Mouse (Mus musculus) hindbrain, embryonic 12.5 days (tissue): ENCODE results near the gene Spocd1. TPM values are rescaled to one million over a fixed set of nuclear protein-coding genes. Genes with fewer than 3 reads are reported as not detected.
A peak's percentile ranks its signal among the peaks of the same experiment; 100 is the strongest.

ENCODE experiments used
- ATAC-seq: fragments of 200-750 bp; cut with Nextera tagmentation; 2 replicates; pipeline ENCODE4 v1.8.0; 2017; ENCODE audit warnings: moderate TSS enrichment; ENCODE audit not compliant: low FRiP score
- H3K27ac ChIP-seq: fragments of 300-500 bp; sonication (generic); 2 replicates; pipeline ENCODE4 v1.5.1; 2016; ENCODE audit warnings: mild to moderate bottlenecking
- H3K27me3 ChIP-seq: fragments of 300-500 bp; sonication (generic); 2 replicates; pipeline ENCODE4 v1.6.1; 2016; ENCODE audit warnings: mild to moderate bottlenecking
- H3K36me3 ChIP-seq: fragments of 300-500 bp; sonication (generic); 2 replicates; pipeline ENCODE4 v1.6.1; 2016; ENCODE audit warnings: mild to moderate bottlenecking
- H3K4me1 ChIP-seq: fragments of 300-500 bp; sonication (generic); 2 replicates; pipeline ENCODE4 v1.6.1; 2016
- H3K4me2 ChIP-seq: fragments of 300-500 bp; sonication (generic); replicated peaks from 2 replicates; pipeline ENCODE4 v1.6.1; 2016; ENCODE audit warnings: mild to moderate bottlenecking
- H3K4me3 ChIP-seq: fragments of 300-500 bp; sonication (generic); 2 replicates; pipeline ENCODE4 v1.5.1; 2016; ENCODE audit warnings: mild to moderate bottlenecking
- H3K9ac ChIP-seq: fragments of 300-500 bp; sonication (generic); 2 replicates; pipeline ENCODE4 v1.6.1; 2016; ENCODE audit warnings: mild to moderate bottlenecking, moderate library complexity
- H3K9me3 ChIP-seq: fragments of 300-500 bp; sonication (generic); replicated peaks from 2 replicates; pipeline ENCODE4 v1.6.1; 2016; ENCODE audit warnings: mild to moderate bottlenecking
- WGBS: fragments of 180-500 bp; shearing (Covaris S2); methylation state at CpG from one replicate; pipeline ENCODE4 v1.1.7; 2016; 5-methylcytosine and 5-hydroxymethylcytosine counted together
- polyA plus RNA-seq: library from polyadenylated mRNA; unstranded; fragments of >200 nt; fragmentation: Nextera tagmentation; extraction: Ambion mirVana; gene quantifications from 2 replicates; pipeline ENCODE4 v1.2.1, GENCODE M21; 2016

Spocd1 gene
- polyA plus RNA-seq, 1 experiment from 2014 or later = 0.06 TPM

GRCm38 (mm10) chr4:129983764-129984420 is 54.8 kb downstream of the Spocd1 start:
- Histone ChIP-seq H3K27ac (peak overlapping the region; percentile 71), H3K4me3 (peak overlapping the region; percentile 78), H3K36me3 (no peaks in the 10 kb centered on the region), H3K9ac (peak overlapping the region; percentile 89), H3K27me3 (peaks cover 45% of the 10 kb centered on the region), H3K9me3 (no peaks in the 10 kb centered on the region), H3K4me2 (peak overlapping the region; percentile 91), H3K4me1 (peaks cover 62% of the 10 kb centered on the region)
- peak; percentile 25 for ATAC-seq
- WGBS = 5% methylated on average over 15 of the region's 15 CpGs

DNA sequence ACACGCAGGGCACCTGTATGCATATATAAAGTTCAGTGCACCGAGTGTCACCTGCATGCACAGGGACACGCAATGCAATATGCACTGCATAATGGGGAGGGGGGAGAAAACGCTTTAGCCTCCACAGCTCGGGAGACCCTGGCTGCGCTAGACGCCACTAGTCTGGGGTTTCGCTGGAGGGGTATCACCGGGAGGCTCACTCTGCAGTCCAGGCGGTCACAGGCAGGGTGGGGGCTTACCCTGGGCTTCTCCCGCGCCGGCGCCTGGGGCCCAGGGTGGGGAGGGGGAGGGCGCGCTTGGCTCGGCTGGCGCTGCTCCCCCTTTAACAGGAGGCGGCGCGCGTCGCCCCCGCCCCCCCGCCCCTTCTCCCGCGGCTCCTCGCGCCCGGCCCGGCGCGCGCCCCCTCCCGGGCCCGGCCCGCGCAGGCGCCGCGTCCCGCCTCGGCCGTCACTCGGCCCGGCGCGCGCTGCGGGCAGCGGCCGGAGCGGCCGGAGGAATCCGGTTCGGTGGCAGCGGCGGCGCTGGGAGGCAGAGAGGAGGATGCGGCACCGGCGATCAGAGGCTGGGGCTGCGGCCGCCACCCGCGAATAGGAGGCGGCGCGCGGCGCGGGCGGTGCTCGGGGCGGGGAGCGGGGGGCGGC is 55.5 kb downstream of the Spocd1 start, which contains the start of gene Adgrb2:
Gene Adgrb2, plus strand, starts transcription at position 450 of the 641 bp plus-strand sequence.
- Histone ChIP-seq H3K9ac (peak within 1 kb of the TSS; percentile 89), H3K4me3 (peak within 1 kb of the TSS; percentile 78), H3K27me3 (peaks cover 50% of the 10 kb centered on the region), H3K4me2 (peak within 1 kb of the TSS; percentile 91), H3K27ac (peak within 1 kb of the TSS; percentile 76), H3K36me3 (no peaks in the 10 kb centered on the region), H3K9me3 (no peaks in the 10 kb centered on the region), H3K4me1 (peaks cover 62% of the 10 kb centered on the region)
- ATAC-seq = peak; percentile 21
- WGBS = under 1% methylated on average over 37 of the region's 77 CpGs

- Histone ChIP-seq H3K4me1 (peaks cover 67% of the 10 kb centered on the region), H3K27me3 (peaks cover 50% of the 10 kb centered on the region), H3K27ac (peak overlapping the region; percentile 74), H3K9ac (peak overlapping the region; percentile 89), H3K36me3 (no peaks in the 10 kb centered on the region), H3K9me3 (no peaks in the 10 kb centered on the region), H3K4me3 (peak overlapping the region; percentile 78), H3K4me2 (peak overlapping the region; percentile 91)
- WGBS = under 1% methylated on average over 36 of the region's 48 CpGs
- peak; percentile 17; the same call in 1 of the 2 replicates for ATAC-seq
Observed at GRCm38 (mm10) chr4:129985161-129985670, 56.2 kb downstream of the Spocd1 start.

GRCm38 (mm10) chr4:129985671-129986441 is 56.8 kb downstream of the Spocd1 start:
- Histone ChIP-seq H3K9me3 (no peaks in the 10 kb centered on the region), H3K4me2 (peak overlapping the region; percentile 91), H3K36me3 (no peaks in the 10 kb centered on the region), H3K9ac (peak overlapping the region; percentile 89), H3K27ac (peak overlapping the region; percentile 74), H3K4me1 (peaks cover 71% of the 10 kb centered on the region), H3K27me3 (peaks cover 47% of the 10 kb centered on the region), H3K4me3 (peak overlapping the region; percentile 78)
- ATAC-seq = 0 out of 2 replicates have a peak, but pooled peaks have one; percentile 3
- WGBS = under 1% methylated on average over 58 of the region's 58 CpGs

DNA sequence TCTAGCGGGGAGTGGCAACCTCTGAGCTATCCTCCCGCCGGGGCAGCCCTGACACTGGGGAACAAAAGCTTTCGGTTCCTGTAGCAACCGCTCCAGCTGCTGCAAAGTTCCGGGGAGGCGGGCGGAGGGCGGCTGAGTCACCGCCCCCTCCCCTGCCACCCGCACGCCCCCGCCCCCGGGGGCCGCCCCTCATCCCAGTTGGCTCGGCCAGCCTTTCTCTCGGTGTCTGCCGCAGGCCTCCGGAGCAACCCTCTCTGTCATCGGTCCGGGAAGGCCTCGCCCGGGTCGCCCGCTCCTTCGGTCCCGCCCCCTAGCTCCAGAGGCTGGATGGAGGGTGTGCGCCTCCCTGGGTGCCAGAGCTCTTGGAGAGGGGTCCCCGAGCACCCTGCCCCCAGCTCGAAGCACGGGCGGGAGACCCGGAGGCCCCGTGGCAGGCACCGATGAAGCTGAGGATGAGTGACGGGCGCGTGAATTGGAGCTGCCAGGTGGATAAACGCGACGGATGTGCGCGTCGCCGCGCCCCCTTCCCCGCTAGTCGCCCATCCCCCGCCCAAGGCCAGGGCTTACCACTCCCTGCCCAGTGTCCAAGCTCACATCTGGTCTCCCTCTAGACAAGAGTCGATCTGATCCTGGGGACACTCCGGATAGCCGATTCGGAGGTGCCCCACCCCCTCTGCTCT is 58.9 kb downstream of the Spocd1 start:
- peak overlapping the region; percentile 65 for H3K9ac ChIP-seq
- H3K4me3 ChIP-seq = peak overlapping the region; percentile 40
- H3K36me3 ChIP-seq = peaks cover 9% of the 10 kb centered on the region
- peaks cover 56% of the 10 kb centered on the region for H3K4me1 ChIP-seq
- under 1% methylated on average over 50 of the region's 53 CpGs for WGBS
- H3K27me3 ChIP-seq = peaks cover 43% of the 10 kb centered on the region
- peak overlapping the region; percentile 91 for H3K4me2 ChIP-seq
- peak; percentile 23 for ATAC-seq
- H3K9me3 ChIP-seq = no peaks in the 10 kb centered on the region
- H3K27ac ChIP-seq = peak overlapping the region; percentile 62

GRCm38 (mm10) chr4:129989925-129990324 is 60.9 kb downstream of the Spocd1 start:
- H3K4me2 ChIP-seq = no peak overlapping the region
- ATAC-seq = no peak
- H3K4me1 ChIP-seq = peaks cover 46% of the 10 kb centered on the region
- peaks cover 46% of the 10 kb centered on the region for H3K27me3 ChIP-seq
- H3K9ac ChIP-seq = no peak overlapping the region
- WGBS = 55% methylated on average over 4 of the region's 4 CpGs
- peaks cover 18% of the 10 kb centered on the region for H3K36me3 ChIP-seq
- H3K9me3 ChIP-seq = no peaks in the 10 kb centered on the region
- H3K27ac ChIP-seq = no peak overlapping the region; the same call in 1 of the 2 replicates
- H3K4me3 ChIP-seq = no peak overlapping the region

DNA sequence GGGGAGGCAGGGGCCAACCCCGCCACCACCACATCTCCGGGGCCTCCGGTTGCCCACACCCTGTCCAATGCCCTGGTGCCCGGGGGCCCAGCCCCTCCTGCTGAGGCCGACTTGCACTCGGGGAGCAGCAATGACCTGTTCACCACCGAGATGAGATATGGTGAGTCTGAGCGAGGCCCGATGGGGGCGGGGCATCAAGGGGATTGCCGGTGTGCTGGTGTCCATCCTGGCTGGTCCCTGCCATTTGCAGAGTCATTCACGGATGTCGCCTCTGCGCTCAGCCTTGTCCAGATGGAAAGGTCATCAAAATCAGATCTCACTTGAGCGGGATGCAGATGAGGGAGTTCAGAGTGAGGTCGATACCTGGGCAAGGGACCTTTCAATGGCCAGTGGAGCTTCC is 63.7 kb downstream of the Spocd1 start:
- ATAC-seq = no peak
- H3K4me3 ChIP-seq = no peak overlapping the region
- 78% methylated on average over 16 of the region's 16 CpGs for WGBS
- no peak overlapping the region for H3K4me2 ChIP-seq
- H3K4me1 ChIP-seq = peaks cover 28% of the 10 kb centered on the region
- H3K36me3 ChIP-seq = peaks cover 18% of the 10 kb centered on the region
- no peak overlapping the region for H3K9ac ChIP-seq
- no peak overlapping the region for H3K27ac ChIP-seq
- H3K27me3 ChIP-seq = peaks cover 39% of the 10 kb centered on the region
- H3K9me3 ChIP-seq = no peaks in the 10 kb centered on the region

DNA sequence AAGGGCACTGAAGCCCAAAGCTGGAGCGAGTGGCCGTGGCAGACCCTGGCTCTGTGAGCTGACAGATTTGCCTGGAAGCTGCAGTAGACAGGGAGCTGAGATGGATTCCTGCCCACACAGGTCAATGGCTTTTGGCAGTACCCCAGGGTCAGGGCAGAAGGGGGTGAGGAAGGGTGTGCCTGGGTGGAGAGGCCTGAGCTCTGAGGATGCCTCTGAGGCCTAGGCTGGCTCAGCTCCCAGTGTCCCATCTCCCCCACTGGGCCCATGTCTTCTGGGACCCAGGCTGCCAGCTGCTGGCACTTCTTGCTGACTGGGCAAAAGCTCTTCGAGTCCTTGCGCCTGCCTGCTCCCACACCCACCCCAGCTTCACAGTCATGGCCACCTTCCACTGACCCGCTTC is 64.2 kb downstream of the Spocd1 start:
- no peak overlapping the region for H3K4me3 ChIP-seq
- no peak for ATAC-seq
- H3K4me1 ChIP-seq = peaks cover 23% of the 10 kb centered on the region
- WGBS = 93% methylated on average over 5 of the region's 5 CpGs
- H3K27ac ChIP-seq = no peak overlapping the region
- H3K9ac ChIP-seq = no peak overlapping the region
- no peaks in the 10 kb centered on the region for H3K9me3 ChIP-seq
- peaks cover 18% of the 10 kb centered on the region for H3K36me3 ChIP-seq
- H3K4me2 ChIP-seq = no peak overlapping the region
- H3K27me3 ChIP-seq = peaks cover 36% of the 10 kb centered on the region

- 90% methylated on average over 16 of the region's 16 CpGs for WGBS
- Histone ChIP-seq H3K4me2 (no peak overlapping the region), H3K27ac (no peak overlapping the region), H3K9me3 (no peaks in the 10 kb centered on the region), H3K4me1 (peaks cover 21% of the 10 kb centered on the region), H3K9ac (no peak overlapping the region), H3K36me3 (peaks cover 18% of the 10 kb centered on the region), H3K27me3 (peaks cover 28% of the 10 kb centered on the region), H3K4me3 (no peak overlapping the region)
- ATAC-seq = no peak; the same call in 1 of the 2 replicates
Observed at GRCm38 (mm10) chr4:129993944-129994695, 65.1 kb downstream of the Spocd1 start.

DNA sequence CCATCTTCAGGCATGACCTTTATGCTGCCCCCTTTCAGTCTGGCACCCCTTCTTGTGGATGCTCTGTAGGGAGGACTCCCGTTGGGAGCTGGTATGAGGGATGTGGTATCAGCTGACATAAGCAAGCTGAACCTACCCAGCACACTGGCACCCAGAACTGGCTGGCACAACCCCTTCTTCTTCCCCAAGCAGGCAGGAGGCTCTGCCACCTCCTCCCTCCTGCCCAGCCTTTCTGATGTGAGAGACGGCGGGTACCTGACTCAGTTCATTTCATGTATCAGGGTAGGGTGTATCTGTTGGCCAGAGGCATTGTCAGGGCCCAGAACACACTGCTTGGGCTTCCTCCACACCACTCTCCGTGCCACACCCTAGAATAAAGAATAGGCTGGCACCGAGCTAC is 65.7 kb downstream of the Spocd1 start:
- Histone ChIP-seq H3K4me1 (peaks cover 25% of the 10 kb centered on the region), H3K27ac (no peak overlapping the region), H3K4me3 (no peak overlapping the region), H3K36me3 (peaks cover 18% of the 10 kb centered on the region), H3K27me3 (peaks cover 25% of the 10 kb centered on the region), H3K4me2 (no peak overlapping the region), H3K9ac (no peak overlapping the region), H3K9me3 (no peaks in the 10 kb centered on the region)
- no peak for ATAC-seq
- 91% methylated on average over 5 of the region's 5 CpGs for WGBS

DNA sequence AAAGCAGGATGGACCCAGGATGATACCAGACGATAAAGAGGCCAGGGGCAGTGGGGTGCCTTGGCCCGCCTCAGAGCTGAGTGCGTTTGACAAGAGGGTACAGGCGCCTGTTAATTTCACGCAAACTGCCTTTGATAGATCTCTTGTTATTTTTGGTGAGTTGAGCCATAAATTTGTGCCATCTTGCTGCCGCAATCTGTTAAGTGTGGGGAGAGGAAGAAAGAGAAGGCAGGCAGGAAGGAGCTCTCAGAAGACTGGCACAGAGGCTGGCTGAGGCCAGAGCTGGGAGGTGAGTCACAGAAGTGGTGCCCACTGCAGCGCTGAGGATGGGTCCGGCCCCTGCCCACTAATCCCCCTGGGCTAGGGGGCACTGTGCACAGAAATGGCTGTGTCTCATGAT is 66.2 kb downstream of the Spocd1 start:
- Histone ChIP-seq H3K36me3 (peaks cover 18% of the 10 kb centered on the region), H3K9ac (no peak overlapping the region), H3K27ac (no peak overlapping the region), H3K9me3 (no peaks in the 10 kb centered on the region), H3K4me2 (no peak overlapping the region), H3K4me3 (no peak overlapping the region), H3K27me3 (peaks cover 25% of the 10 kb centered on the region), H3K4me1 (peaks cover 25% of the 10 kb centered on the region)
- no peak for ATAC-seq
- WGBS = 86% methylated on average over 8 of the region's 8 CpGs
